Mouse (Mus musculus) left cerebral cortex, postnatal 36 days (tissue): ENCODE results near the gene H2-DMb2. TPM values are rescaled to one million over a fixed set of nuclear protein-coding genes. Genes with fewer than 3 reads are reported as not detected.

Source experiments
- DNase-seq, 2 experiments: peaks; one replicate each; pipeline ENCODE4 v3.0.0; 2021 to 2022; ENCODE audit warnings: low spot score in 2 of 2, mixed read lengths in 1 of 2
- intact Hi-C: fragments of 180-260 bp; cut with DNase I; formaldehyde crosslinking; loops from one replicate; pipeline ENCODE4 v1.15.1; 2025
- total RNA-seq, 2 experiments: library from RNA; stranded (reverse); gene quantifications; 2 replicates each; pipeline ENCODE4 v1.2.3; 2021

The H2-DMb2 gene
- under 1 TPM; 0.59 to 0.93 TPM for total RNA-seq

- DNase-seq = no peak
- intact Hi-C loops = no loop called here
These were observed at the start of gene H2-DMb2 for GRCm38 (mm10) chr17:34143033-34143432. TSS of gene H2-DMb2 (plus strand) at chr17:34143307.

- DNase-seq = no peak
- intact Hi-C loops = no loop called here
These were observed 48.6 kb upstream of the H2-DMb2 start for GRCm38 (mm10) chr17:34094283-34095035.

GRCm38 (mm10) chr17:34096497-34097010, 46.6 kb upstream of the H2-DMb2 start:
- no peak for DNase-seq
- intact Hi-C loops = no loop called here

GRCm38 (mm10) chr17:34097272-34097671, 45.8 kb upstream of the H2-DMb2 start:
- DNase-seq = no peak
- intact Hi-C loops = no loop called here

- DNase-seq = no peak
- intact Hi-C loops = no loop called here
These were observed 44.2 kb upstream of the H2-DMb2 start for GRCm38 (mm10) chr17:34098709-34099479.

- DNase-seq = no peak
- intact Hi-C loops = no loop called here
These were observed 43.6 kb upstream of the H2-DMb2 start for GRCm38 (mm10) chr17:34099531-34099930.

- DNase-seq = no peak
- intact Hi-C loops = loop anchor here (5.0 kb wide), 1 partner anchor 66 kb away; no protein-coding TSS in a partner anchor
These were observed 41.9 kb upstream of the H2-DMb2 start for GRCm38 (mm10) chr17:34101185-34101584.

- intact Hi-C loops = loop anchor here (5.0 kb wide), 1 partner anchor 66 kb away; no protein-coding TSS in a partner anchor
- peak; percentile 76 to 85 for DNase-seq
These were observed 41.5 kb upstream of the H2-DMb2 start for GRCm38 (mm10) chr17:34101604-34102032.

- intact Hi-C loops = loop anchor here (5.0 kb wide), 1 partner anchor 64 kb away; no protein-coding TSS in a partner anchor
- no peak for DNase-seq
These were observed 40.3 kb upstream of the H2-DMb2 start for GRCm38 (mm10) chr17:34102831-34103230.

GRCm38 (mm10) chr17:34104804-34105203, 38.3 kb upstream of the H2-DMb2 start:
- intact Hi-C loops = loop anchor here (5.0 kb wide), 1 partner anchor 62 kb away; no protein-coding TSS in a partner anchor
- DNase-seq = no peak

- intact Hi-C loops = no loop called here
- DNase-seq = no peak
These were observed 36.6 kb upstream of the H2-DMb2 start for GRCm38 (mm10) chr17:34106555-34106954.

GRCm38 (mm10) chr17:34107109-34107867, 35.8 kb upstream of the H2-DMb2 start:
- intact Hi-C loops = no loop called here
- no peak for DNase-seq

GRCm38 (mm10) chr17:34108460-34108859, 34.6 kb upstream of the H2-DMb2 start:
- intact Hi-C loops = no loop called here
- no peak for DNase-seq

GRCm38 (mm10) chr17:34109038-34109805, 33.9 kb upstream of the H2-DMb2 start:
- no peak for DNase-seq
- intact Hi-C loops = no loop called here

GRCm38 (mm10) chr17:34109806-34110195, 33.3 kb upstream of the H2-DMb2 start:
- no peak for DNase-seq
- intact Hi-C loops = no loop called here

- DNase-seq = no peak
- intact Hi-C loops = no loop called here
These were observed 32.8 kb upstream of the H2-DMb2 start for GRCm38 (mm10) chr17:34110309-34110708.

GRCm38 (mm10) chr17:34114114-34114513, 29.0 kb upstream of the H2-DMb2 start:
- intact Hi-C loops = no loop called here
- no peak for DNase-seq

GRCm38 (mm10) chr17:34116736-34117370, 26.3 kb upstream of the H2-DMb2 start:
- intact Hi-C loops = no loop called here
- DNase-seq = no peak
